Mouse (Mus musculus): ENCODE data around the gene Crabp2.

DNA sequence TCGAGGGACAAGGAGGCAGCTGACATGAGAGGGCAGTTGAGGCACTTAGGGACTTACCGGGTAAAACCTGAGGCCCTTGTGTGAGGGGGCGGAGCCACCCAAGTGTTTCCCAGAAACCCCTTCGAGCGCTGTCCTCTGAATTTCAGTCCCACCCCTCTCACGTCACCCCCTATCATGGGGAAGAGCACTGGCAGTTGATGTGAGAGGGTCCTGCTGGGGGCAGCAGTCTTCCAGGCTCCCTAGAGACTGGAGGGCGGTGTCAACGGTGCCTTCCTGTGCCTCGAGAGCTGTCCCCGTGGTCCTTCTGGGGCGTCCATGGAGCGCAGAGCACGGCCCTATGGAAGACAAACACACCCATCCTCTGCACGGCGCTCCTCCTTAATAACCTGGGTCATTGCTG, 39.2 kb downstream of the Crabp2 start:
- TF ChIP-seq HCFC1 (IDR thresholded peaks at IDR 0.05; ENCODE audit: low read depth, low read length), result no peak; the same call in none of the 2 replicates
- peak; percentile 74 for TF ChIP-seq POLR2A (IDR thresholded peaks at IDR 0.05; ENCODE audit: low read depth, low read length)
- no peak for TF ChIP-seq ZKSCAN1 (IDR thresholded peaks at IDR 0.05; ENCODE audit: borderline replicate concordance, low read depth, low read length)
- no peak for TF ChIP-seq CHD1 (IDR thresholded peaks at IDR 0.05; ENCODE audit: low read depth, low read length)
- TF ChIP-seq ETS1 (conservative IDR thresholded peaks at IDR 0.05; ENCODE audit: low read depth, low read length), result no peak
- TF ChIP-seq CTCF (conservative IDR thresholded peaks at IDR 0.05 in 1 of 2, IDR thresholded peaks at IDR 0.05 in 1 of 2; ENCODE audit: low read depth in 2 of 2, low read length in 2 of 2), result no peak; a peak in 1 of 4 replicates
- no peak for TF ChIP-seq MAZ (IDR thresholded peaks at IDR 0.05; ENCODE audit: low read depth, low read length)
- no peak for TF ChIP-seq BHLHE40 (IDR thresholded peaks at IDR 0.05; ENCODE audit: low read depth, low read length)
- no peak for TF ChIP-seq PAX5 (IDR thresholded peaks at IDR 0.05; ENCODE audit: low read length)
